Mouse (Mus musculus) spleen, postnatal 36 days (tissue): ENCODE data around the gene Sppl2b.
"Not testable (repeated sequence)": the region's sequence is repeated elsewhere in the genome, so short reads cannot be mapped to it uniquely, and the experiment has no call there.

ENCODE experiments used
- DNase-seq, 2 experiments: peaks; one replicate each; pipeline ENCODE4 v3.0.0; 2022; ENCODE audit warnings: low spot score in 2 of 2, mixed read lengths in 1 of 2

The Sppl2b gene

GRCm38 (mm10) chr10:80823847-80824643 is 31.0 kb upstream of the Sppl2b start:
- peak; percentile 27 to 41 for DNase-seq

GRCm38 (mm10) chr10:80824827-80825226 is 30.2 kb upstream of the Sppl2b start:
- DNase-seq: no peak

- DNase-seq: peak; percentile 99 to 100
Observed at GRCm38 (mm10) chr10:80826151-80827062, 28.7 kb upstream of the Sppl2b start, which contains the start of gene Oaz1. Gene Oaz1, plus strand, starts transcription at chr10:80826656.

GRCm38 (mm10) chr10:80827063-80827869 is 27.8 kb upstream of the Sppl2b start:
- no peak for DNase-seq

GRCm38 (mm10) chr10:80827870-80828420 is 27.1 kb upstream of the Sppl2b start:
- no peak for DNase-seq

GRCm38 (mm10) chr10:80828587-80828986 is 26.5 kb upstream of the Sppl2b start:
- not testable (repeated sequence) for DNase-seq

- DNase-seq: no peak
Observed at GRCm38 (mm10) chr10:80829359-80830278, 25.5 kb upstream of the Sppl2b start.

- peak; percentile 60 to 71 for DNase-seq
Observed at GRCm38 (mm10) chr10:80831136-80831535, 23.9 kb upstream of the Sppl2b start.

GRCm38 (mm10) chr10:80832818-80833217 is 22.3 kb upstream of the Sppl2b start:
- no peak for DNase-seq

- DNase-seq: no peak
Observed at GRCm38 (mm10) chr10:80835617-80836016, 19.5 kb upstream of the Sppl2b start.

GRCm38 (mm10) chr10:80836949-80837379 is 18.1 kb upstream of the Sppl2b start:
- no peak for DNase-seq

GRCm38 (mm10) chr10:80837827-80838226 is 17.2 kb upstream of the Sppl2b start:
- DNase-seq: no peak

GRCm38 (mm10) chr10:80838346-80838912 is 16.6 kb upstream of the Sppl2b start:
- no peak for DNase-seq

- DNase-seq: no peak
Observed at GRCm38 (mm10) chr10:80839848-80840247, 15.2 kb upstream of the Sppl2b start.

GRCm38 (mm10) chr10:80841685-80842084 is 13.4 kb upstream of the Sppl2b start:
- no peak for DNase-seq

- DNase-seq: no peak
Observed at GRCm38 (mm10) chr10:80842334-80842733, 12.7 kb upstream of the Sppl2b start.

GRCm38 (mm10) chr10:80843087-80843930 is 11.8 kb upstream of the Sppl2b start:
- no peak for DNase-seq

- DNase-seq: no peak
Observed at GRCm38 (mm10) chr10:80843931-80844547, 11.0 kb upstream of the Sppl2b start, which contains the start of gene Lingo3. Gene Lingo3, minus strand, starts transcription at chr10:80844039.
